Mouse (Mus musculus): ENCODE data around the gene Grik4. TPM values are rescaled to one million over a fixed set of nuclear protein-coding genes. Genes with fewer than 3 reads are reported as not detected.

Grik4 gene
- polyA plus RNA-seq, 1 experiment from 2014 or later: 0.62 TPM

DNA sequence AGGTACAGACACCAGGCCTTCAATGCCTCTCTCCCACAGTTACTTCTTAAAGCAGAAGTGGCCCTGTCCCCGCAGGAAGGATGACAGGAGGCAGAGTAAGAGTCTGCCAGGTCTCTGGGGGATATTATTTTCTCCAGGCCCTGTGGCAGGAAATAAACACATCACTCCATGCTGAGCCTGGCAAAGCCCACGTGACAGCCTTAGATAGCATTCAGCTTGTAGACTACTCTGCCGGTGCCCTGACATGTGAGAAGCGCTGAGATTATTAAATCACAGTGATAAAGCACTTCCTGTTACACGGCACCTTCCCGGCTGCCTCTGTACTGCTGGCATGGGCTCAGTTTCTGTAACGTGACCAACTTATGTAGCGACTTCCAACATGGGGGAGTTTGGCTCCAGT lies 148.4 kb downstream of the Grik4 start:
- no peak; the same call in 1 of the 2 replicates for ATAC-seq (ENCODE audit: extremely low read depth, insufficient number of reproducible peaks, low FRiP score, low TSS enrichment)
- peaks cover 31% of the 10 kb centered on the region for H3K4me1 ChIP-seq
- no peaks in the 10 kb centered on the region for H3K9me3 ChIP-seq
- 21% methylated on average over 8 of the region's 8 CpGs for WGBS
- no peak overlapping the region for H3K4me2 ChIP-seq
- peaks cover 65% of the 10 kb centered on the region for H3K27me3 ChIP-seq (replicated peaks)
- no peak overlapping the region for H3K27ac ChIP-seq (replicated peaks)
- no peak overlapping the region for H3K4me3 ChIP-seq
- no peak overlapping the region for H3K9ac ChIP-seq
- H3K36me3 ChIP-seq: no peaks in the 10 kb centered on the region

DNA sequence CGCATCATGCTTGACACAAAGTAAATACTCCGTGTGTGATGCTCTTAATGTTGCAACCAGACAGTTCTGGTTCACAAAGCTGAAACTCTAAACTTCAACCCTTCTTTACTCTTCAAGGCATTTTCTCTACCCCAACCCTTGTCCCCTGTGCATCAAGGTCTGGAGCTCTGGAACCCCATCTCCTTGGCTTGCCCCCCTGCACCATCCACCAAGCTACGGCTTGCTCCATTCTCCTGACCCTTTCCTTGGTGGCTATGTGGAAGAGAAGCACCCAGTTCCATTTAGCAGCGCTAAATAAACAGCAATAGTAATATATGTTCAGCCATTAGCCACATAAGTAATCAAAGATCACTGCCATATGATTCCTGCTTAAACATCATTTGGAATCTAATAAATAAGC lies 150.3 kb downstream of the Grik4 start:
- no peak overlapping the region for H3K27ac ChIP-seq (replicated peaks)
- no peak overlapping the region for H3K9ac ChIP-seq
- H3K4me2 ChIP-seq: no peak overlapping the region
- 80% methylated on average over 4 of the region's 4 CpGs for WGBS
- no peaks in the 10 kb centered on the region for H3K36me3 ChIP-seq
- H3K4me3 ChIP-seq: no peak overlapping the region
- ATAC-seq (ENCODE audit: extremely low read depth, insufficient number of reproducible peaks, low FRiP score, low TSS enrichment): no peak
- peaks cover 18% of the 10 kb centered on the region for H3K4me1 ChIP-seq
- H3K27me3 ChIP-seq (replicated peaks): peaks cover 73% of the 10 kb centered on the region
- H3K9me3 ChIP-seq: no peaks in the 10 kb centered on the region

DNA sequence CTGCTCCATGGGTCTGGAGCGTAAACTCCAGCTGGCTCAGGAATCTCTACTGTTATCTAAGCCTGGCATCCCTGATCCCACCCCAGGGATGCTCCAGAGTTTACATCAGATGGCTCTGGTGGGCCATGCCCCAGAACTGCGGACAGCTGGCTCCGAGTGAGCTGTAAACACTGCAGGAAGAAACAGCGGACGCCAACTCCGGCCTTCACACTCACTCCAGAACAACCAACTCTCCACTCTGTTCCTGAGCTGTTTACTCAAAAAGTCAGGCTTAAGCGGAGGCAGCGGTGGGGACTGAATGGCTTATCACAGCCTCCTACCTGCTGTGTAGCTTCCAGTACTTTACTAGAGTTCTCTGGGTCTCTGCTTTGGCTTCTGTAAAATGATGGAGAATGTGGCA lies 150.7 kb downstream of the Grik4 start:
- Histone ChIP-seq H3K4me2 (no peak overlapping the region), H3K4me3 (no peak overlapping the region), H3K36me3 (no peaks in the 10 kb centered on the region), H3K27me3 (replicated peaks) (peaks cover 74% of the 10 kb centered on the region), H3K9ac (no peak overlapping the region), H3K27ac (replicated peaks) (no peak overlapping the region), H3K4me1 (peaks cover 13% of the 10 kb centered on the region), H3K9me3 (no peaks in the 10 kb centered on the region)
- WGBS: 58% methylated on average over 8 of the region's 8 CpGs
- ATAC-seq (ENCODE audit: extremely low read depth, insufficient number of reproducible peaks, low FRiP score, low TSS enrichment): no peak

DNA sequence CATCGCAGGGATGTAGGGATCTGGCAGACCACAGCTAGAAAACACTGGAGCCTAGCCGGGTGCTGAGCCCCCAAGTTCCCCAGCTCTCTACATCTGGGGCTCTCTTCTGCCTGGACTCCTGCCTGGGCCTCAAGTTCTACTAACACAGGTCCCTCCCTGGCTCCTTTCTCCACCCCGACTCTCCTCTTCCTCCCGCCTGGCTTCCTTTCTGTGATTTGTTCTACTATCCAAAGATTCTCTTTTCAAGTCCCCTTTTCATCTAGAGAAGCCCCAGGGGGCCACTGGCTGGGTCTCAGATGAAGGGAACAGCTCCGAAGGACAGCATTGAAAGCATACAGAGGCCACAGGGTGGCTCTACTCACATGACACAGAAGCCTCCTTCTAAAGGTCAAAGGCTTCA lies 151.9 kb downstream of the Grik4 start:
- Histone ChIP-seq H3K27ac (replicated peaks) (no peak overlapping the region), H3K36me3 (no peaks in the 10 kb centered on the region), H3K4me3 (no peak overlapping the region), H3K4me2 (no peak overlapping the region), H3K9ac (no peak overlapping the region), H3K9me3 (no peaks in the 10 kb centered on the region), H3K27me3 (replicated peaks) (peaks cover 73% of the 10 kb centered on the region), H3K4me1 (peaks cover 13% of the 10 kb centered on the region)
- ATAC-seq (ENCODE audit: extremely low read depth, insufficient number of reproducible peaks, low FRiP score, low TSS enrichment): no peak
- 67% methylated on average over 5 of the region's 5 CpGs for WGBS

DNA sequence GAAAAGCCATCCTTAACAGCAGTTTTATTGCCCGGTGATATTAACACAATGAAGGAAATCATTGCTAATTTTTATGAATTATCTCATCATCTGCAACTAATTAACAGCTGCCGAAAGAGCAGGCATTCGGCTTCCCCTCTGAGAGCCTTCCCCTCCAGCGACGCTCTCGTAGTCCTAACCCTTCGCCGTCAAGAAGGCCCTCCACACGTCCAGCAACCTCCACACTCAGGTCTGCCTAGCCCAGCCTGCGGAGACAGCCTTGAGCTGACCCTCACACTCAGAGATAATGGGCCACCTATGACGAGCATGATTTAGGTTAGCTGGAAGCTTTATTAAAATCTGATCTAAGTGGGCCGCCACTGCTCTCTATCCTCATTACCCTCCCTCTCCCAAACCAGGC lies 152.5 kb downstream of the Grik4 start:
- peaks cover 78% of the 10 kb centered on the region for H3K27me3 ChIP-seq (replicated peaks)
- WGBS: 73% methylated on average over 12 of the region's 12 CpGs
- no peak for ATAC-seq (ENCODE audit: extremely low read depth, insufficient number of reproducible peaks, low FRiP score, low TSS enrichment)

DNA sequence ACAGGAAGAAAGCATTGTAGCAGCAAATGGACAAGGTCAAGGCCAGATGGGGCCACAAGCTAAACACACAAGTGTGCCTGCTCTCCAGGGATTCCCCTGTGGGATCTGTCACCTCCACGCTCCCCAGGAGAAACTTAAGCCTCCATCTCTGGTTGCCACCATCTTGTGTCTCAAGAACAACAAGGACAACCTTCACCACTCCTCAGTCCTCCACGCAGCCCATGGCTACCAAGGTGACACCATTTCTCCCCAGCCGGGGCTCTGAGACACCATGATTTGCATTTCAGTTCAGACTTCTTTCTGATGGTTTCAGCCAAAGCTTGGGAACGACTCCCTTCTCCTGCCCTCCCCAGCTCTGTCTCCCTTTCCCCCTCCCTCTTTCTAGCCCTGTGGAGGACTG lies 152.9 kb downstream of the Grik4 start:
- H3K4me2 ChIP-seq: no peak overlapping the region
- ATAC-seq (ENCODE audit: extremely low read depth, insufficient number of reproducible peaks, low FRiP score, low TSS enrichment): no peak
- H3K4me3 ChIP-seq: no peak overlapping the region
- WGBS: 67% methylated on average over 4 of the region's 4 CpGs
- H3K9me3 ChIP-seq: no peaks in the 10 kb centered on the region
- H3K36me3 ChIP-seq: no peaks in the 10 kb centered on the region
- no peak overlapping the region for H3K27ac ChIP-seq (replicated peaks)
- H3K27me3 ChIP-seq (replicated peaks): peaks cover 78% of the 10 kb centered on the region
- H3K9ac ChIP-seq: no peak overlapping the region
- H3K4me1 ChIP-seq: peaks cover 9% of the 10 kb centered on the region

More for the DNA sequence above, 152.5 kb downstream of the Grik4 start:
- no peak overlapping the region for H3K27ac ChIP-seq (replicated peaks)
- H3K4me1 ChIP-seq: peaks cover 9% of the 10 kb centered on the region
- no peaks in the 10 kb centered on the region for H3K9me3 ChIP-seq
- no peaks in the 10 kb centered on the region for H3K36me3 ChIP-seq
- no peak overlapping the region for H3K4me2 ChIP-seq
- no peak overlapping the region for H3K4me3 ChIP-seq
- H3K9ac ChIP-seq: no peak overlapping the region

DNA sequence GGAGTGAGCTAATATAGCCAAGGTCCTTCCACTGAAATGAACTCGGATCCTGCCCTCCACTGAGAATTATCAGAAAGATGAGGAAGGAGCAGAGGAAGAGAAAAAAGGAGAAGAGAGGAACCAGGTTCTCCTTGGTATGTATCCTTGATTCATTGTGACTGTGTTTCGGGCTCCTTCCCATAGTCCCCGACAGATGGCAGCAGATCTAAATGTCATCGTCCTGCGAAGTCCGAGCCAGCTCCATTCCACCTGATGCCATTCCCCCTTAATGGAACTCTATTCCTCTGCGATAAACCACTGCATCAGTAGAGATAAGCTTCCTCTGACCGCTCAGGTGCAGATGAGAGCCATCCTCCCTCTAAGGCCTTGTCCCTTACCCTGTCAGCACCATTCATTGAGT lies 155.8 kb downstream of the Grik4 start:
- H3K36me3 ChIP-seq: no peaks in the 10 kb centered on the region
- no peak for ATAC-seq (ENCODE audit: extremely low read depth, insufficient number of reproducible peaks, low FRiP score, low TSS enrichment)
- H3K4me1 ChIP-seq: no peaks in the 10 kb centered on the region
- H3K4me3 ChIP-seq: no peak overlapping the region
- 13% methylated on average over 8 of the region's 8 CpGs for WGBS
- no peak overlapping the region for H3K9ac ChIP-seq
- no peak overlapping the region for H3K4me2 ChIP-seq
- no peaks in the 10 kb centered on the region for H3K9me3 ChIP-seq
- H3K27ac ChIP-seq (replicated peaks): no peak overlapping the region
- H3K27me3 ChIP-seq (replicated peaks): peaks cover 63% of the 10 kb centered on the region

DNA sequence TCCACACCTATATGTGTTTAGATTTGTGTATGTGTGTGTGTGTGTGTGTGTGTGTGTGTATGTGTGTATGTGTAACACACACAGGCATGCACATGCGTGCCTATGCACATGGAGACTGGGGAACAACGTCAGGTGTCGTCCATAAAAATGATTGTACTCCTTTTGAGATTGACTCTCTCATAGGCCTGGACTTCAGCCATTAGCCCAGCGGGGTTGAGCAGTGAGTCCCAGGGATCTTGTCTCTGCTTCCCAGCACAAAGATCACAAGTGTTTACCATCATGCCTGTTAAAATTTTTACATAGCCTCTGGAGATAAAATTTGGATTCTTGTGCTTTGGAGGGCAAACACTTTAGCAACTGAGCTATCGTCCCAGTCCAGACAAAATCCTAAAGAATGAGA lies 157.4 kb downstream of the Grik4 start:
- Histone ChIP-seq H3K9ac (no peak overlapping the region), H3K36me3 (no peaks in the 10 kb centered on the region), H3K27ac (replicated peaks) (no peak overlapping the region), H3K9me3 (no peaks in the 10 kb centered on the region), H3K27me3 (replicated peaks) (peaks cover 47% of the 10 kb centered on the region), H3K4me2 (no peak overlapping the region), H3K4me1 (no peaks in the 10 kb centered on the region), H3K4me3 (no peak overlapping the region)
- ATAC-seq (ENCODE audit: extremely low read depth, insufficient number of reproducible peaks, low FRiP score, low TSS enrichment): no peak
- WGBS: 68% methylated on average over 5 of the region's 5 CpGs

DNA sequence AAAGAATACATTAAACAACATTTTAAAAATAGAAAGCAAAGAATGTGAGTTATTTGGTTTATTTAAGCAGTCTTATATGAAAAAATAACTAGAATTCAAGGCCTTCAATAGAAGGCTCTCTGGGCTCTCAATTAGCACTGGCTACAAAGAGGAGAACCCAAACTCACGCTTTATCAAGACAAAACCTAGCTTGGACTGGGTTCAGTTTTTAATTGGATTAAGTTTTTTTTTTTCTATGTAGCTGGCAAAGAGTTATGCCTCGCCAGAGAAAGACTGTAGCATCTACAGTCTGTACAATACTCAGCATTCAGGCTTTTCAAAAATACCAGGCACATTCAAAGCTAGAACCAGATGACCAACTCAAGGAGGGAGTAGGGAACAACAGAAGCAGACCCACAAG lies 158.0 kb downstream of the Grik4 start:
- no peaks in the 10 kb centered on the region for H3K36me3 ChIP-seq
- ATAC-seq (ENCODE audit: extremely low read depth, insufficient number of reproducible peaks, low FRiP score, low TSS enrichment): no peak
- WGBS: 56% methylated on average over 2 of the region's 2 CpGs
- H3K27me3 ChIP-seq (replicated peaks): peaks cover 44% of the 10 kb centered on the region
- H3K27ac ChIP-seq (replicated peaks): no peak overlapping the region
- H3K4me2 ChIP-seq: no peak overlapping the region
- H3K9ac ChIP-seq: no peak overlapping the region
- H3K4me3 ChIP-seq: no peak overlapping the region
- H3K4me1 ChIP-seq: no peaks in the 10 kb centered on the region
- no peaks in the 10 kb centered on the region for H3K9me3 ChIP-seq

DNA sequence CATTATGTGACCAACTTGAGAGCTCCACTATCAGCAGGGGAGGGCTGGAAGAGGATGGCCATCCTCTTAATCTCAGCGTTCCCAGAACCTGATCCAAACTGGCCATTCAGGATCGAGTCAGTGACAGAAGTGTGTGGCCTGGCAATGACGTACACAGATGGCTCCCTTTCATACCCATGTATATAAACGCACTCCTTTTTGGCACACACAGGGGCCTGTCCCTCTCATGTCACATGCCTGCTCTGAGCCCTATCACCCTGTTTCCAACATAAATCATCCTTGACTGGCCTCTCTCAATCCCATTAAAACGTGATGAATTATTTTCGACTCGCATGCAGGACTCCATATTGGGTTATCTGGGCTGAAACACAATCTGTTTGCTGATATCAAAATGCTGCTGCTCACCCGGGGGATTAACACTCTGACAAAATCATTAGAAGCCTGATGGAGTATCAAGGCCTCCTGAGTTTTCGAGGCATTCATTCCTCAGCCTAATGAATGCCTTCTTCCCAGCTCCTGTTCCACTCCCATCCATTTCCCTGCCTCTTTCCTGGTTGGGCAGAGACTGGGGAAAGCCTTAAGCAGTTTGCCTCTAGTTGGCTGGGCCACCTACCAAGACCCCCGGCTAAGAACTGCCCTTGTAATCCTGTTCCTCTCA lies 159.0 kb downstream of the Grik4 start:
- no peak overlapping the region for H3K4me2 ChIP-seq
- no peaks in the 10 kb centered on the region for H3K4me1 ChIP-seq
- no peaks in the 10 kb centered on the region for H3K36me3 ChIP-seq
- H3K9me3 ChIP-seq: no peaks in the 10 kb centered on the region
- H3K27ac ChIP-seq (replicated peaks): no peak overlapping the region
- H3K4me3 ChIP-seq: no peak overlapping the region
- no peak for ATAC-seq (ENCODE audit: extremely low read depth, insufficient number of reproducible peaks, low FRiP score, low TSS enrichment)
- no peak overlapping the region for H3K9ac ChIP-seq
- H3K27me3 ChIP-seq (replicated peaks): peaks cover 37% of the 10 kb centered on the region
- 47% methylated on average over 10 of the region's 10 CpGs for WGBS

DNA sequence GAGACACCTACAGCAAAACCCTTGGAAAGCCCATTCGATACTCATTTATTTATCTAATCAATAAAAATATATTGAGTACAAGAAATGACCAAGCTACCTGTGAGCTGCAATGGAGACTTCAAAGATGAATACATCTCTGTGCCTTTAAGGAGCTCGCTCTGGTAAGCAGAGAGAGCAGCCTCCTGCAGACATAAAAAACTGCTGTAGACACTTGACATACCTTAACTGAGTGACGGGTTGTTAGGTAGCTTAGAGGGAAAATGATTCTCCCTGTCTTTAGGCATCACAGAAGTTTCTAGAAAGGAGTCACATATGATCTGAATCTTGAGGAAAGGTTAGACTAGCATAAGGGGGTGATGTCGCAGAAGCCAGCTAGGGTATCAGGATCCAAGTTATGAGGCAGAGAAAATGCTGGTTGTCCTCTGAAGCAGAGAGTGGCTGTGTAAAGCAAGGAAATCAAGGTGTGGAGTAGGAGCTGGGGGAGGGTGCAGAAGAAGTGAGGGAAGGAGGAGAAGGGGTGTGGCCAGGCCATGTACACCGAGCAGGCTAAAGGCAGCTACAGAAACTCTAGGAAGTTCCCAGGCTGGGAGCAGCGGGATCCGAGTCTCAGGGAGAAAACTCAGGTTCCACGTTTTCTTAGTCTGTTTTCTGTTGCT lies 160.9 kb downstream of the Grik4 start:
- H3K9me3 ChIP-seq: no peaks in the 10 kb centered on the region
- peaks cover 29% of the 10 kb centered on the region for H3K27me3 ChIP-seq (replicated peaks)
- no peak for ATAC-seq (ENCODE audit: extremely low read depth, insufficient number of reproducible peaks, low FRiP score, low TSS enrichment)
- no peak overlapping the region for H3K27ac ChIP-seq (replicated peaks)
- peaks cover 7% of the 10 kb centered on the region for H3K4me1 ChIP-seq
- no peaks in the 10 kb centered on the region for H3K36me3 ChIP-seq
- 37% methylated on average over 8 of the region's 8 CpGs for WGBS
- H3K4me2 ChIP-seq: no peak overlapping the region
- no peak overlapping the region for H3K4me3 ChIP-seq
- H3K9ac ChIP-seq: no peak overlapping the region

Measured in heart, embryonic 13.5 days (tissue).